Mouse (Mus musculus): ENCODE results near the gene Dhx36. TPM values are rescaled to one million over a fixed set of nuclear protein-coding genes. Genes with fewer than 3 reads are reported as not detected.
A peak's percentile ranks its signal among the peaks of the same experiment; 100 is the strongest.

Gene Dhx36
- total RNA-seq, 2 experiments from 2014 or later = 15.8 to 17.2 TPM

DNA sequence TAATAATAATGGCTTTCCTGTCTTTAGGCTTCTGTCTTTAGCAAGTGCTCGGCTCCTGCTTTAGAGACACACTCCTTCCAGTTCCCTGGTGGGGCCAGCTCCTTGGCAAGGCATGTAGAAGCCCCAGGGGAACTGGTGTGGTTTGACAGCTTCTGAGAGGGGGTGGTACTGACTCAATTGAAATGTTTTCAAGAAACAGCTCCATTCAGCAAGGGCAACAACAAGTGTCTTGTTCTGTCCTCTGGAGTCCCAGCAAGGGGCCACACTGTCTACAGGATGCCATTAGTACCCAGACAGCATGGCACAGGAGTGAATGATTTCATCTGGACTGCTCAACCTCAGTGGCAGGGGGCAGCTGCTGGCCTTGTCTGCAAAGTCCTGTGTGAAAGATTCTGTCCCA lies 51.0 kb downstream of the Dhx36 start:
- DNase-seq = no peak
- intact Hi-C loops (cut with DNase I) = loop anchor here (5.0 kb wide), 2 partner anchors 239 to 1214 kb away; no protein-coding TSS in a partner anchor
- no peak for TF ChIP-seq CTCF (IDR thresholded peaks at IDR 0.05)
- H3K27ac ChIP-seq = no peak overlapping the region
- no peak overlapping the region for H3K4me3 ChIP-seq

- intact Hi-C loops (cut with DNase I) = no loop called here
- no peak for TF ChIP-seq CTCF (IDR thresholded peaks at IDR 0.05)
- no peak overlapping the region for H3K27ac ChIP-seq
- DNase-seq = no peak
- H3K4me3 ChIP-seq = no peak overlapping the region
Observed at GRCm38 (mm10) chr3:62454096-62454495, 52.7 kb downstream of the Dhx36 start.

GRCm38 (mm10) chr3:62452961-62453360 lies 53.8 kb downstream of the Dhx36 start:
- intact Hi-C loops (cut with DNase I) = no loop called here

GRCm38 (mm10) chr3:62449871-62450496 lies 56.8 kb downstream of the Dhx36 start:
- no peak for DNase-seq
- Histone ChIP-seq H3K4me3 (no peak overlapping the region), H3K27ac (no peak overlapping the region)
- TF ChIP-seq CTCF (IDR thresholded peaks at IDR 0.05) = peak; percentile 40
- intact Hi-C loops (cut with DNase I) = no loop called here

More at GRCm38 (mm10) chr3:62452961-62453360, 53.8 kb downstream of the Dhx36 start:
- TF ChIP-seq CTCF (IDR thresholded peaks at IDR 0.05) = no peak
- H3K27ac ChIP-seq = no peak overlapping the region
- DNase-seq = no peak
- no peak overlapping the region for H3K4me3 ChIP-seq

DNA sequence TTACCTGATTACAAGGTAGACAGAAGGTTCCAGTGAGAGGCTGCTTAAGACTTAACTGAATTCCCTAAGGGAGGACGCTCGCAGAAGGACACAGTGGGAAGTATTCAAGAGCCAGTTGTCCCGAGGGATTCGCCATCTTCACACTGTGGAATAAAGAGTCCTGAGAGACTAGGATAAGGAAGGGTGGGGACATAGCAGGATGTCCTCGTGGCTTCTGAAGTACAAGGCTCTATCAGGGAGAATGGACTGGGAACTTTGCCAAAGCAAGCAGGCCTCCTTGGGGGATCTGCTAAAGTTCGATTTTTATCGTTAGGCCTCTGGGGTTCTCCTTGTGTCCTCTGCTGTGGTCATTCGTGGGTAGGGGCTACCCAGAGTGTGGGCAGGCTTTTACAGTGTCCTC lies 59.7 kb downstream of the Dhx36 start:
- Histone ChIP-seq H3K4me3 (no peak overlapping the region), H3K27ac (no peak overlapping the region)
- TF ChIP-seq CTCF (IDR thresholded peaks at IDR 0.05) = no peak
- DNase-seq = no peak
- intact Hi-C loops (cut with DNase I) = no loop called here

DNA sequence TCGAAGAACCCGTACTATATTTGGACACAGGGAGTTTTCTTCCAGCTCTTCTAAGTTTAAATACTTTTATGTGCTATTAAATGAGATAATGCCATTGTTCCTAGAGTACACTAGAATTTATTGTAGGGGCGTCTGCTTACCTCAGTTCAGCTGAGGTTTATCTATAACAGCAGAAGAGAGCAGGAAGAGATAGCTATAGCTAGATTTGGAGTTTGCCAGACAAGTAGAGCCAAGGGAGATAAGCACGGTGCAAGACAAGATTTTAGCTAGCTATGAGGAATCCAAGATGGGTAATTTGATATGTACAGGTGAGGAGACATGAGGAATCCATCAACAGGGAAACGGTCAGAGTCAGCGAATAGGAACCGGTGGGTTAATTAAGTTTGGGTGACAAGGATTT lies 60.5 kb downstream of the Dhx36 start:
- intact Hi-C loops (cut with DNase I) = no loop called here
- no peak for TF ChIP-seq CTCF (IDR thresholded peaks at IDR 0.05)
- no peak for DNase-seq
- Histone ChIP-seq H3K4me3 (no peak overlapping the region), H3K27ac (no peak overlapping the region)

GRCm38 (mm10) chr3:62443582-62444194 lies 63.1 kb downstream of the Dhx36 start:
- no peak for DNase-seq
- intact Hi-C loops (cut with DNase I) = no loop called here
- TF ChIP-seq CTCF (IDR thresholded peaks at IDR 0.05) = no peak
- H3K27ac ChIP-seq = no peak overlapping the region
- H3K4me3 ChIP-seq = no peak overlapping the region

DNA sequence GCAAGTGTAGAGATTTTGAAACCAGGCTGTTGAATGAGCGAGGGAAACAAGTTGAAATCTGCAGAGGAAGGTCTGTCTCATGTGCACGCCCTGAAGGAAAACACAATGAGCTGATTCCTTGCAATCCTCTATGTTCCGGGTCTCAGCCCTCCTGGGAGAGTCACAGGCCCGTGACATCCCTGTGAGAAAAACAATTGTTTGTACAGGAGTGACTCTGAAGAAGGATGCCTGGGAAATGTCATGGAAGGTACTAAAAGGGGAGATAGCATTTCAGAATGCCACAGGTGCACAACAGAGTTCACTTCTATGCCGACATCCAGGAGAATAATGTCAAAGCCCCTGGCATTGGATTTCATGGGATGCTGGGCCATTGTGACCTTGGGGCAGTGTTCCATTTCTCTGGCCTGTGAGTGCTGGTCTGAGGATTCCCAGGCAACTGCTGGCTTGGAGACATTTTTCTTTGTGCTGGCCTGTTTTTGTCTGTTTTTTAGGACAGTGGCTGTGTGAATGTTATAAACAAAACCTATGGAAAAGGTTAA lies 66.3 kb downstream of the Dhx36 start:
- intact Hi-C loops (cut with DNase I) = no loop called here
- TF ChIP-seq CTCF (IDR thresholded peaks at IDR 0.05) = no peak
- Histone ChIP-seq H3K4me3 (no peak overlapping the region), H3K27ac (no peak overlapping the region)
- DNase-seq = no peak

- no peak for DNase-seq
- no peak overlapping the region for H3K4me3 ChIP-seq
- intact Hi-C loops (cut with DNase I) = no loop called here
- H3K27ac ChIP-seq = no peak overlapping the region
- TF ChIP-seq CTCF (IDR thresholded peaks at IDR 0.05) = no peak
Observed at GRCm38 (mm10) chr3:62435923-62436322, 70.9 kb downstream of the Dhx36 start.

GRCm38 (mm10) chr3:62433675-62434074 lies 73.1 kb downstream of the Dhx36 start:
- intact Hi-C loops (cut with DNase I) = no loop called here
- Histone ChIP-seq H3K4me3 (no peak overlapping the region), H3K27ac (no peak overlapping the region)
- TF ChIP-seq CTCF (IDR thresholded peaks at IDR 0.05) = no peak
- no peak for DNase-seq

DNA sequence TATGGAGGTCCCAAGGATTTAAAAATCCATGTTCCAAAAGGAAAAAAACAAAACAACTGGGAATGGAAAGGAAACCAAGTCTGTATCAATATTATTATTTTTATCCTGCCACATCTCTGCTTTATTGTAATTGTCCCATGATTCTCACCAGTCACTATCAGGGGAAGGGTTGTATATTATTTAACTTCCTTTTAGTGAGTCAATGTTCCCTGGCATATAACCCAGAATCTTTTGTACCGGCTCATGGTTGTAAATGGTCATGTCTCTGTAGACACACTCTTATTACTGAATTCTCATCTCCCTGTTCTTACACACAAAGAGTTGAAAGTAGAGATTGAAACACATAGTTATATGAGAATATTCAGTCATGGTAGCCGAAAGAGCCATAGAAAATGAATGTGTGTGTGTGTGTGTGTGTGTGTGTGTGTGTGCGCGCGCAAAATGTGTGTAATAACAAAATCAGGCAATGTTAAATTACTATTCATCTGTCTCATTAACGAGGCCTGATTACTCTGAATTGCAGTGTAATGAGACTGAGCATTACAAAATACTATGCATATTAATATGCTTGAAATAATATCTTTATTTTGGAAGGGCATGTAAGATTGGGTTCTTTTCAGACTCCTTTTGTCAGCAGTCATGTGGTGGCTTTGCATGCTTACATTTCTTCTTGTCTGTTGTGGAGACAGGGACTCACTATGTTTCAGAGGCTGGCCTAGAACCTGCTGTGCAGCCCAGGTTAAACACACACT lies 88.2 kb downstream of the Dhx36 start:
- no peak for TF ChIP-seq CTCF (IDR thresholded peaks at IDR 0.05)
- DNase-seq = no peak
- no peak overlapping the region for H3K27ac ChIP-seq
- intact Hi-C loops (cut with DNase I) = no loop called here
- no peak overlapping the region for H3K4me3 ChIP-seq

Other genes with a start within 250 kb of the Dhx36 start
- gene Arhgef26, start 168.7 kb downstream of the Dhx36 start, total RNA-seq (2021) = 1 to 10 TPM in 1 of 2 experiments, under 1 TPM in 1; 0.43 to 2.3 TPM
- gene Gpr149, start 98.1 kb upstream of the Dhx36 start, total RNA-seq (2021) = not detected